ENCODE assay signal across 8 mouse cellular contexts in the genomic region with DNA sequence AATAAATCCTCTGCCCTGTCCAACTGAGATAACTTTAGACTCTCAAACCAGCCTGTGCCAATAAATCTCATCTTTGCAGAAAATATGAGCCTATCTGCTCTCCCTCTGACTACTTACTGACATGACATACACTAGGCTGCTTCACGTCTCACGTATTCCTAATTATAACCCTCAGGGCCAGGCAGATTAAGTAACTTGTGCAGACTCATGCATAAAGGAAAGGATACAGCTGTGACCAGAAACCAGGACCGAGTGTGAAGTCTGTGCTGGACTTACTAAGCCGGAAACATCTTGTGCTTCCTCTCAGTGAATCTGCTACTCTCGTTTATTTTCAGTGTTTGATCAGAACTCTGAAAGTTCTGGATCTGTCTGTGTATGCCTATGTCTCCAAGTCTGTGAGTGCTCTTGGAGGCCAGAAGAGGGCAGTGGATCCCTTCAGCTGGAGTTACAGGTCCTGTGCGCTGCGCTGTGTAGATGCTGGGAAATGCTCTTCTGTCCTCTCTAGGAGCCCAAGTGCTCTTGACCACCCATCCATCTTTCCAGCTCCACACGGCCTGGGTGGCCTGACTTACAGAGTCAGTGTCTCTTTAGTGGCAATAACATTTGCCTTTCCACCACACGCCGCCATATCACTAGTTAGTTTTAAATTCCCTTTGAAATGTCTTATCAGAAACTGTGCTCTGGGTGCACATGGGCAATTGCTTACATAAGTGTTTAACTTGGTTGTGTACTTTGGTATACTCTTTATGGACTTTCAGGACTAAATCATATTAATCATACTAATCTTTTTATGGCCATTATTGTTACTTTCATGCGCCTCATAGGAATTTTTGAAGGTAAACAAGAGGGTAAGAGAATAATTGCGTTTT. TPM values are rescaled to one million over a fixed set of nuclear protein-coding genes. Genes with fewer than 3 reads are reported as not detected.
DNase-seq lines count a peak whose midpoint lies in the region; ATAC-seq and TF ChIP-seq lines count a peak whose summit lies in the region.
"Had no signal": no experiment of that assay in that cellular context is flagged by ENCODE, and none has a peak within 500 bp of the region (broad histone marks: within the 10 kb centered on the region; RNA-seq: fewer than 3 reads in every experiment).

No protein-coding gene starts in this region.

- H3K27me3 ChIP-seq in intestine, postnatal 0 days (replicated peaks; ENCODE audit: control insufficient read depth, insufficient read depth, low read length), result no peaks in the 10 kb centered on the region

- peak; percentile 17 for DNase-seq in left cerebral cortex, postnatal 4 days
- no peak for DNase-seq in left cerebral cortex, adult 9 months (ENCODE audit: low spot score in 2 of 2)
- peak; percentile 70 for DNase-seq in NIH3T3 (ENCODE audit: low read depth)
- DNase-seq in retina, postnatal 1 day, result peak; percentile 51
- no peak for DNase-seq in spleen, postnatal 36 days (ENCODE audit: low spot score in 2 of 2)

- H3K27ac ChIP-seq in intestine, postnatal 0 days (ENCODE audit: low read depth, low read length), result no peak overlapping the region

- ATAC-seq in common myeloid progenitor, adult 5-6 weeks (replicated peaks; ENCODE audit: low read depth, poor library complexity, severe bottlenecking), result peak; percentile 61
- peak; percentile 76 for ATAC-seq in intestine, postnatal 0 days

- no peak overlapping the region for H3K9ac ChIP-seq in intestine, postnatal 0 days (ENCODE audit: low read depth, low read length)

- H3K9me3 ChIP-seq in intestine, postnatal 0 days (ENCODE audit: control insufficient read depth), result no peaks in the 10 kb centered on the region

- intact Hi-C loops in left cerebral cortex, postnatal 4 days (cut with DNase I), result no loop called here

- 36% methylated on average over 12 of the region's 12 CpGs for WGBS in intestine, postnatal 0 days

- no peaks in the 10 kb centered on the region for H3K36me3 ChIP-seq in intestine, postnatal 0 days (ENCODE audit: control insufficient read depth, insufficient read depth)

- TF ChIP-seq CTCF in intestine, postnatal 0 days (IDR thresholded peaks at IDR 0.05; ENCODE audit: low read depth), result peak; percentile 88

- H3K4me3 ChIP-seq in intestine, postnatal 0 days (ENCODE audit: low read depth, low read length), result no peak overlapping the region

- no peak overlapping the region for H3K4me2 ChIP-seq in intestine, postnatal 0 days (replicated peaks; ENCODE audit: low read depth)

- H3K4me1 ChIP-seq in intestine, postnatal 0 days (replicated peaks; ENCODE audit: control insufficient read depth, insufficient read depth, low read length), result no peaks in the 10 kb centered on the region

RNA-seq across cellular contexts. Expression of a gene that starts 13.5 kb away (rescaled TPM):
- not detected for total RNA-seq in left cerebral cortex, postnatal 4 days (2021)
- total RNA-seq in common myeloid progenitor, adult 5-6 weeks (2017), result not detected in 2 replicates
- 1.1 TPM in 2 replicates for polyA plus RNA-seq in intestine, postnatal 0 days (2015; fragmentation: Nextera tagmentation; extraction: Ambion mirVana)
- total RNA-seq: layer of hippocampus, postnatal 10 days had no signal

Comparison
In these comparisons a context has a peak if more than half of its experiments do, and no peak if none do; other contexts are left out.
1. DNase-seq: peak in left cerebral cortex, postnatal 4 days (single experiment), NIH3T3 (single experiment) and retina, postnatal 1 day (single experiment); none in left cerebral cortex, adult 9 months (0 of 2) and spleen, postnatal 36 days (0 of 2).